Mouse (Mus musculus) G1E (cell line): Measurements from ENCODE around the gene Ube2b. TPM values are rescaled to one million over a fixed set of nuclear protein-coding genes. Genes with fewer than 3 reads are reported as not detected.
A peak's percentile ranks its signal among the peaks of the same experiment; 100 is the strongest.

ENCODE experiments used
- ATAC-seq: 2 replicates; pipeline ENCODE4 v1.8.0; 2016; ENCODE audit warnings: mild to moderate bottlenecking; ENCODE audit not compliant: insufficient number of reproducible peaks, poor library complexity, low FRiP score, severe bottlenecking; ENCODE audit errors: extremely low read depth
- DNase-seq: peaks from one replicate; pipeline ENCODE4 v3.0.0; 2012; ENCODE audit warnings: low spot score
- H3K27me3 ChIP-seq: 2 replicates; pipeline ENCODE4 v1.6.1; 2012; ENCODE audit warnings: mild to moderate bottlenecking, low read length, inconsistent platforms; ENCODE audit not compliant: insufficient read depth
- H3K36me3 ChIP-seq: replicated peaks from 2 replicates; pipeline ENCODE3; 2012; ENCODE audit warnings: mild to moderate bottlenecking, inconsistent platforms
- H3K4me1 ChIP-seq: 2 replicates; pipeline ENCODE4 v1.6.1; 2012; ENCODE audit warnings: low read depth, low read length, inconsistent platforms, mixed read lengths; ENCODE audit not compliant: insufficient read depth
- H3K4me3 ChIP-seq: 2 replicates; pipeline ENCODE4 v1.5.1; 2012; ENCODE audit warnings: low read depth, mild to moderate bottlenecking, inconsistent platforms, low read length, moderate library complexity, mixed read lengths
- H3K9me3 ChIP-seq: replicated peaks from 2 replicates; pipeline ENCODE4 v1.6.1; 2012; ENCODE audit warnings: inconsistent platforms
- CTCF ChIP-seq: IDR thresholded peaks from 2 replicates; pipeline ENCODE4 v1.5.1; 2012; ENCODE audit warnings: low read depth, low read length, inconsistent platforms, mixed read lengths
- GATA1 ChIP-seq: IDR thresholded peaks from 2 replicates; pipeline ENCODE4 v1.6.1; 2012; ENCODE audit warnings: borderline replicate concordance, low read length, inconsistent platforms, mixed read lengths
- GATA2 ChIP-seq: IDR thresholded peaks from 2 replicates; pipeline ENCODE4 v1.6.1; 2012; ENCODE audit warnings: low read depth, low read length, inconsistent platforms, borderline replicate concordance
- POLR2AphosphoS5 ChIP-seq: IDR thresholded peaks from 2 replicates; pipeline ENCODE4 v1.6.1; 2012; ENCODE audit warnings: low read depth, low read length, inconsistent platforms; ENCODE audit not compliant: insufficient replicate concordance
- TAL1 ChIP-seq: conservative IDR thresholded peaks from 2 replicates; pipeline ENCODE4 v1.6.1; 2012; ENCODE audit warnings: low read depth, low read length, inconsistent platforms, mixed read lengths
- polyA plus RNA-seq: library from polyadenylated mRNA; stranded (reverse); fragments of >175 nt; gene quantifications from 2 replicates; pipeline ENCODE4 v1.2.3, GENCODE M21; 2012
- total RNA-seq, 2 experiments: library from RNA; stranded (forward) in 1 of 2; stranded (reverse) in 1 of 2; fragments of 200-1000 nt in 1 of 2; fragments of >200 nt in 1 of 2; fragmentation: Nextera tagmentation in 1 of 2; gene quantifications; 2 replicates each; pipeline ENCODE4 v1.2.3; 2014 to 2017

Ube2b gene
- total RNA-seq (2014; fragmentation: Nextera tagmentation) = 62.4 and 73.4 TPM in 2 replicates
- 106 and 113 TPM in 2 replicates for total RNA-seq (2017)
- polyA plus RNA-seq = 100.0 and 120 TPM in 2 replicates

DNA sequence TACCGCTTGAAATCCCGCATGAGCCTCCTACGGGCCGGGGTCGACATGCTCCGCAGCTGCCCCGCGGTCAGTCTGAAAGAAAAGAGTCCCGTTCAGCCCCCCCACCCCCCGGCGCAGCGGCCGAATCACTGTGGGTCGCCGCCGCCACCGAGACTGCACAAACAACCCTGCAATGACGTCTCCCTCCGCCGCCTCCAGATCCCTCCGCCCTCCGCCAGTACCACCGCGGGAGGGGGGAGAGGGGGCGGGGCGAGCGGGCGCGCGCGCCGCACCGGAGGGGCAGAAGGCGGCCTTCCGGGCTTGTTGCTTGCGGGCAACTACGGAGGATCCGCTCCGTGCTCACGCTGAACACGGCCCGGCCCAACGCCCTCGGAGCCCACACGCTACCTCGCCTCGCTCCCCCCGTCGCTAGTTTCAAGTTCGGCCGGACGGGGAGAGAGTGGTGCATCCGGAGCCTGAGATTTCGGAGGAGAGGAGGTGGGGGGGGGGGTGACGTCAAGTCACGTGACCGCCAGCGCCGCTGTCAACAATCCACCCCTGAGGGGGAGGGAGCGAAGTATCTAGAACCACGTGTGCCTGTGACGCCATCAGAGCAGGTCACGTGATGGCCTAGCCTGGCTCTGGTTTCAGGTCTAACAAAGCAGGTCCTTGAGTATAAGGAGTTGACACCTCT, at the start of gene Ube2b:
Gene Ube2b, minus strand, starts transcription at position 473 of the 673 bp plus-strand sequence.
- Histone ChIP-seq H3K4me1 (peaks cover 38% of the 10 kb centered on the region), H3K36me3 (peaks cover 27% of the 10 kb centered on the region), H3K9me3 (no peaks in the 10 kb centered on the region), H3K27me3 (no peaks in the 10 kb centered on the region), H3K4me3 (peak within 1 kb of the TSS; percentile 89)
- DNase-seq = peak; percentile 86
- peak; percentile 72 for ATAC-seq
- TF ChIP-seq TAL1 (no peak), GATA2 (no peak)

DNA sequence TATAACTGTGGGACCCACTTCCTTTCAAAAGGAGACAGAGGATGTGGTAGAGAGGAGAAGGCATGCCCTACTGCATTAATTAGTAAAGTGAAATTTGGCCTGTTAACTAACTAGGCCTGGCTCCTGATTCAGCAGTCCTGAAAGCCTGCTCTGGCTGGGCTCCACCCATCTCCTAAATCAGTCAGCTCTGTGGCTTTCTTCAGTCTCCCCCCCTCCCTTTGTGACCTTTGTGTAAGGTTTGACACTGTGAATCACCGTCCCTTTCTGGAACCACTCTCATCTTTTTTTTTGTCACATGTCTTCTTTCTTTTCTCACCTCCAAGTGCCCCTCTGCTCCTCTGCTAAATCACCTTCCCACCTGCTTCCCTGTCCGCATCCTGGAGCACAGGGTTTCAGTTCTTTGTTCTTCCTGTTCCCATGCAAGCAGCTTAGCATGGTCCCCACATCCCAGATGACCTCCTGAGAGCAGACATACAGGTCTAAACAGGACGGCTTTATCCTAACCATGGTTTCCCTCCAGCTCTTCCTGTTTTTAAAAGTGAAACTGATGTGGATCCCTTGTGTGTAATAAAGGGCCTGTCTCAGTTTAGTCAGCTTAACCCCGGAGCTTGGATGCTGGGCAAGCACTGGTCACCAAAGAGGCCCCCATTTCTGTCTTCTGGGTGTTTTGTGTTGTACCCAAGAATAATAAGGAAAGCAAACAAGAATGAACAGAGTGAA, 46.0 kb upstream of the Ube2b start:
- H3K27me3 ChIP-seq = peaks cover 13% of the 10 kb centered on the region
- no peaks in the 10 kb centered on the region for H3K9me3 ChIP-seq
- no peak for DNase-seq
- H3K36me3 ChIP-seq = no peaks in the 10 kb centered on the region
- no peak overlapping the region for H3K4me3 ChIP-seq
- TF ChIP-seq POLR2AphosphoS5 = no peak
- TF ChIP-seq CTCF = no peak
- peaks cover 22% of the 10 kb centered on the region for H3K4me1 ChIP-seq
- ATAC-seq = no peak

DNA sequence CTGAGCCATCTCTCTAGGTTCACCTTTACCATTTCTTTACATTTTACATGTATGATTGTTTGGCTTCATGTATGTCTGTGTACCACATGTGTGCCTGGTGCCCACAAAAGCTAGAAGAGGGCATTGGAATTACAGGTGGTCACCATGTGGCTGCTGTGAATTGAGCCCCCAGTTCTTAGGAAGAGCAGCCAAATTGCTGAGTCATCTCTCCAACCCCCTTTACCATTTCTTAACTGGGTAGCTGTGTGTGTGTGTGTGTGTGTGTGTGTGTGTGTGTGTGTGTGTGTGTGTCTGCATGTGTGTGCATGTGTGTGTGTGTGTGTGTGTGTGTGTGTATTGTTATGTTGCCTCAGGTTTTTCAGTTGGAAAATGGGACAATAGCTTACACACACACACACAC, 43.6 kb upstream of the Ube2b start:
- H3K4me3 ChIP-seq = no peak overlapping the region
- no peaks in the 10 kb centered on the region for H3K9me3 ChIP-seq
- no peaks in the 10 kb centered on the region for H3K36me3 ChIP-seq
- TF ChIP-seq CTCF (no peak), GATA2 (no peak), GATA1 (no peak), TAL1 (no peak), POLR2AphosphoS5 (no peak)
- no peak for DNase-seq
- ATAC-seq = no peak
- peaks cover 22% of the 10 kb centered on the region for H3K4me1 ChIP-seq
- H3K27me3 ChIP-seq = peaks cover 7% of the 10 kb centered on the region

DNA sequence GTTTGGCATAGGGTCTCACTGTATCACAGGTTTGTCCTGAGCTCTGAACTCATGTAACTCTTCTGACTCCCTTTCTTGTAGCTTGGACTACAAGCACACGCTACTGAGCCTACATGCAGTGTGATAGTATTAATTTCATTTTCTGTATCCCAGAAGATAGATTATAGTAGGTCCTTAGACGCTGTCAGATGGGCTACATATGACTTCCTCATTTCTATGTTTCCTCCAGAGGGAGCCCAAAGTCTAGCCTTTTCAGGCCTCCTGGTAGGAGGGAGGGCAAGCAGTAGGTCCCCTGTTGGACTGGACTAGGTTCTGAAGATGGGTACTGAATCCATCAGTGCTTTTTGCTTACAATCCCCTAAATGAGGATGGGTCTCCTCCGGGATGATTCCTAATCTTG, 42.7 kb upstream of the Ube2b start:
- no peak for TF ChIP-seq GATA1
- TF ChIP-seq GATA2 = no peak
- no peak for TF ChIP-seq CTCF
- no peak for TF ChIP-seq POLR2AphosphoS5
- no peak for TF ChIP-seq TAL1
- DNase-seq (peak; percentile 28), ATAC-seq (0 out of 2 replicates have a peak, but pooled peaks have one; percentile 15)
- H3K27me3 ChIP-seq = peaks cover 4% of the 10 kb centered on the region
- H3K4me1 ChIP-seq = peaks cover 22% of the 10 kb centered on the region
- H3K36me3 ChIP-seq = no peaks in the 10 kb centered on the region
- no peak overlapping the region for H3K4me3 ChIP-seq
- no peaks in the 10 kb centered on the region for H3K9me3 ChIP-seq

DNA sequence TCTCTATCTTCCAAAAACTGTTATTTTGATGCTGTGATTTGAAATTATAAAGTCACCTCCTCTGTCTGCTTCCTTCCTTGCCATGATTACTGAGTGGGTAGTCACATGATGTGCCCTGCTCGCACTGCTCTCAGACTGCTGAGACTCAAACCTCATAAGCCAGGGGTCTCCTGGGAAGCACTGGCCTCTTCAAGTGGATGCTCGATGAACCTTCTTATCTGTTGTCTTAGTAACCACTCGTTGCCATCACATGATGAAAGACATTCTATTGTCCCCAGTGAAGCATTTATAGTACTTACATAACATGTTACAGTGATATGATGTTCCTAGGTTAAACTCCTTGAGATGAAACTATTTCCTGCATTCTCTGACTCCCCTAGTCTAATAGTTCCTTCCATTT, 37.1 kb upstream of the Ube2b start:
- Histone ChIP-seq H3K4me1 (no peaks in the 10 kb centered on the region; the same call in 1 of the 2 replicates), H3K36me3 (no peaks in the 10 kb centered on the region), H3K27me3 (peaks cover 7% of the 10 kb centered on the region), H3K9me3 (no peaks in the 10 kb centered on the region), H3K4me3 (no peak overlapping the region)
- no peak for TF ChIP-seq GATA2
- TF ChIP-seq GATA1 = no peak
- no peak for TF ChIP-seq TAL1
- no peak for TF ChIP-seq CTCF
- no peak for TF ChIP-seq POLR2AphosphoS5
- ATAC-seq = no peak
- no peak for DNase-seq

DNA sequence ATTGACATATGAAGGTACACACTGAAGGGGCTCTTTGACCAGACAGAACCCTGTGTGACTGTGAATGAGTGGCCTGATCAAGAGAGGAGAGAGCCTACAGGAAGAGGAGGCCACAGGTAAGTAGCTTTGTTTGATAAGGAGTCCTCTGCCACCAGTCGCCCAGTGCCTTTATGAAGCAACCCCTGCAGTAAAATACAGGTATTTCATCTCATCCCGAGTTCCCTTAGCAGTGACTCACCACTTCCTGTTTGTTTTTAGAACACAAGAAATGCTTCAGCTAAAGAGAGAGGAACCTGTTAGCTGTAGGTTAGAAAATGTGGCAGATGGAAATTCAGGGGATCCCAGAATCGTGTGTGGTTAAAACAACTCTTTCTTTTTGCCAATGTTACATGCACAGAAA, 35.3 kb upstream of the Ube2b start:
- no peaks in the 10 kb centered on the region for H3K9me3 ChIP-seq
- TF ChIP-seq GATA1 (no peak), GATA2 (no peak), POLR2AphosphoS5 (no peak), TAL1 (no peak), CTCF (no peak)
- H3K36me3 ChIP-seq = no peaks in the 10 kb centered on the region
- DNase-seq (no peak), ATAC-seq (no peak)
- no peaks in the 10 kb centered on the region; the same call in 1 of the 2 replicates for H3K4me1 ChIP-seq
- H3K27me3 ChIP-seq = peaks cover 7% of the 10 kb centered on the region
- H3K4me3 ChIP-seq = no peak overlapping the region
